Mouse (Mus musculus): ENCODE measurements around the gene Ssbp3. TPM values are rescaled to one million over a fixed set of nuclear protein-coding genes. Genes with fewer than 3 reads are reported as not detected.

Ssbp3 gene
- 255 and 257 TPM in 2 replicates for polyA plus RNA-seq (2012; rRNA removed)

GRCm38 (mm10) chr4:106910201-106911172 is at the start of gene Ssbp3:
Gene Ssbp3, plus strand, starts transcription at chr4:106910701.
- peak; percentile 98 for DNase-seq (ENCODE audit: low read depth)
- TF ChIP-seq CTCF (IDR thresholded peaks at IDR 0.05; ENCODE audit: borderline replicate concordance, extremely low read depth, insufficient read depth, insufficient read length) (no peak), POLR2A (IDR thresholded peaks at IDR 0.05; ENCODE audit: borderline replicate concordance, extremely low read depth, insufficient read depth, insufficient read length, poor library complexity, severe bottlenecking) (no peak)

- no peak for DNase-seq (ENCODE audit: low read depth)
- TF ChIP-seq POLR2A (IDR thresholded peaks at IDR 0.05; ENCODE audit: borderline replicate concordance, extremely low read depth, insufficient read depth, insufficient read length, poor library complexity, severe bottlenecking) (no peak), CTCF (IDR thresholded peaks at IDR 0.05; ENCODE audit: borderline replicate concordance, extremely low read depth, insufficient read depth, insufficient read length) (no peak)
Measured at GRCm38 (mm10) chr4:106861871-106862270, 48.6 kb upstream of the Ssbp3 start.

GRCm38 (mm10) chr4:106862317-106862716 is 48.2 kb upstream of the Ssbp3 start:
- no peak for DNase-seq (ENCODE audit: low read depth)
- no peak for TF ChIP-seq CTCF (IDR thresholded peaks at IDR 0.05; ENCODE audit: borderline replicate concordance, extremely low read depth, insufficient read depth, insufficient read length)
- TF ChIP-seq POLR2A (IDR thresholded peaks at IDR 0.05; ENCODE audit: borderline replicate concordance, extremely low read depth, insufficient read depth, insufficient read length, poor library complexity, severe bottlenecking) = no peak

- TF ChIP-seq POLR2A (IDR thresholded peaks at IDR 0.05; ENCODE audit: borderline replicate concordance, extremely low read depth, insufficient read depth, insufficient read length, poor library complexity, severe bottlenecking) (no peak), CTCF (IDR thresholded peaks at IDR 0.05; ENCODE audit: borderline replicate concordance, extremely low read depth, insufficient read depth, insufficient read length) (no peak)
- no peak for DNase-seq (ENCODE audit: low read depth)
Measured at GRCm38 (mm10) chr4:106862767-106863370, 47.6 kb upstream of the Ssbp3 start.

GRCm38 (mm10) chr4:106865415-106866110 is 44.9 kb upstream of the Ssbp3 start:
- TF ChIP-seq CTCF (IDR thresholded peaks at IDR 0.05; ENCODE audit: borderline replicate concordance, extremely low read depth, insufficient read depth, insufficient read length) = no peak
- no peak for TF ChIP-seq POLR2A (IDR thresholded peaks at IDR 0.05; ENCODE audit: borderline replicate concordance, extremely low read depth, insufficient read depth, insufficient read length, poor library complexity, severe bottlenecking)
- peak; percentile 72 for DNase-seq (ENCODE audit: low read depth)

- no peak for DNase-seq (ENCODE audit: low read depth)
- no peak for TF ChIP-seq POLR2A (IDR thresholded peaks at IDR 0.05; ENCODE audit: borderline replicate concordance, extremely low read depth, insufficient read depth, insufficient read length, poor library complexity, severe bottlenecking)
- no peak for TF ChIP-seq CTCF (IDR thresholded peaks at IDR 0.05; ENCODE audit: borderline replicate concordance, extremely low read depth, insufficient read depth, insufficient read length)
Measured at GRCm38 (mm10) chr4:106866381-106866780, 44.1 kb upstream of the Ssbp3 start.

- TF ChIP-seq POLR2A (IDR thresholded peaks at IDR 0.05; ENCODE audit: borderline replicate concordance, extremely low read depth, insufficient read depth, insufficient read length, poor library complexity, severe bottlenecking) (no peak), CTCF (IDR thresholded peaks at IDR 0.05; ENCODE audit: borderline replicate concordance, extremely low read depth, insufficient read depth, insufficient read length) (no peak)
- peak; percentile 96 for DNase-seq (ENCODE audit: low read depth)
Measured at GRCm38 (mm10) chr4:106866845-106867244, 43.7 kb upstream of the Ssbp3 start.

GRCm38 (mm10) chr4:106868737-106869438 is 41.6 kb upstream of the Ssbp3 start:
- DNase-seq (ENCODE audit: low read depth) = no peak
- TF ChIP-seq CTCF (IDR thresholded peaks at IDR 0.05; ENCODE audit: borderline replicate concordance, extremely low read depth, insufficient read depth, insufficient read length) = no peak
- no peak for TF ChIP-seq POLR2A (IDR thresholded peaks at IDR 0.05; ENCODE audit: borderline replicate concordance, extremely low read depth, insufficient read depth, insufficient read length, poor library complexity, severe bottlenecking)

- no peak for TF ChIP-seq CTCF (IDR thresholded peaks at IDR 0.05; ENCODE audit: borderline replicate concordance, extremely low read depth, insufficient read depth, insufficient read length)
- no peak for TF ChIP-seq POLR2A (IDR thresholded peaks at IDR 0.05; ENCODE audit: borderline replicate concordance, extremely low read depth, insufficient read depth, insufficient read length, poor library complexity, severe bottlenecking)
- DNase-seq (ENCODE audit: low read depth) = no peak
Measured at GRCm38 (mm10) chr4:106869539-106869951, 41.0 kb upstream of the Ssbp3 start.

- TF ChIP-seq CTCF (IDR thresholded peaks at IDR 0.05; ENCODE audit: borderline replicate concordance, extremely low read depth, insufficient read depth, insufficient read length) (no peak), POLR2A (IDR thresholded peaks at IDR 0.05; ENCODE audit: borderline replicate concordance, extremely low read depth, insufficient read depth, insufficient read length, poor library complexity, severe bottlenecking) (no peak)
- DNase-seq (ENCODE audit: low read depth) = no peak
Measured at GRCm38 (mm10) chr4:106870556-106870955, 39.9 kb upstream of the Ssbp3 start.

Measured in brain, embryonic 14.5 days (tissue).